In the genomic region with DNA sequence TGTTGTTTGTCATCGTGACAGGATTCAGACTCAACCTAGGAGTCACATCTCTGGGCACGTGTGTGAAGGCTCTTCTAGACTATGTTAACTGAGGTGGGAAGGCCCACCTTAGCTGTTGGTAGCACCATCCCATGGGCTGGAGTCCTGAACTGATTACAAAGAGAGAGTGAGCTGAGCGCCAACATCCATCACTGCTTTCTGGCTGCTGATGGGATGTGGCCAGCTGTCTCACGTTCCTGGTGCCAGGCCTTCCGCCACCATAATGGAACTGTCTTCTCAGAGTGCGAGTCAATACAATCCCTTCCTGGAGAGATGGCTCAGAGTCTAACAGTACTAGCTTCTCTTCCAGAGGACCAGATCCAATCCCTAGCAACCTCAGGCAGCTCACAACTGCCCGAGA, we compare ENCODE assay signal across 18 mouse cellular contexts.
"Had no signal": no experiment of that assay in that cellular context is flagged by ENCODE, and none has a peak within 500 bp of the region (broad histone marks: within the 10 kb centered on the region; RNA-seq: fewer than 3 reads in every experiment).

No protein-coding gene starts in this region.

- H3K4me3 ChIP-seq: liver, embryonic 15.5 days; lung, embryonic 15.5 days; megakaryocyte, embryonic 14.5 days; midbrain, embryonic 12.5 days; neural tube, embryonic 12.5 days; stomach, embryonic 15.5 days had no signal

- H3K9ac ChIP-seq: liver, embryonic 15.5 days; liver, postnatal 0 days; lung, embryonic 15.5 days; midbrain, embryonic 12.5 days; neural tube, embryonic 12.5 days; stomach, embryonic 15.5 days had no signal

- H3K4me1 ChIP-seq: liver, embryonic 15.5 days; megakaryocyte, embryonic 14.5 days; stomach, embryonic 15.5 days had no signal

- H3K4me2 ChIP-seq: liver, embryonic 15.5 days; lung, embryonic 15.5 days; midbrain, embryonic 12.5 days; neural tube, embryonic 12.5 days; stomach, embryonic 15.5 days had no signal

- H3K27me3 ChIP-seq: liver, embryonic 15.5 days; neural tube, embryonic 12.5 days; stomach, embryonic 15.5 days had no signal

- H3K27ac ChIP-seq: liver, embryonic 15.5 days; lung, embryonic 15.5 days; macrophage; midbrain, embryonic 12.5 days; neural tube, embryonic 12.5 days; stomach, embryonic 15.5 days; stomach, postnatal 0 days had no signal

- DNase-seq: liver, postnatal 0 days; lung, adult 2 months; lung, postnatal 14 days; lung, postnatal 36 days; right cerebral cortex, postnatal 14 days; thymus, adult 2 months; thymus, postnatal 25 days; thymus, postnatal 4 days had no signal

- ATAC-seq: liver, postnatal 0 days; lung, postnatal 0 days; midbrain, embryonic 16.5 days had no signal

- H3K36me3 ChIP-seq: liver, embryonic 15.5 days; lung, embryonic 15.5 days; midbrain, embryonic 12.5 days; neural tube, embryonic 12.5 days; stomach, embryonic 15.5 days had no signal

- H3K9me3 ChIP-seq: liver, embryonic 15.5 days; lung, embryonic 15.5 days; megakaryocyte, embryonic 14.5 days; midbrain, embryonic 12.5 days; neural tube, embryonic 12.5 days; stomach, embryonic 15.5 days had no signal
